Mouse (Mus musculus) CH12.LX (cell line): ENCODE measurements around the gene Kdm8. TPM values are rescaled to one million over a fixed set of nuclear protein-coding genes. Genes with fewer than 3 reads are reported as not detected.
A peak's percentile ranks its signal among the peaks of the same experiment; 100 is the strongest.

ENCODE experiments used
- DNase-seq: peaks from one replicate; pipeline ENCODE4 v3.0.0-alpha.2; 2013; ENCODE audit errors: extremely low read depth
- H3K27ac ChIP-seq: 2 replicates; pipeline ENCODE4 v1.5.1; 2012; ENCODE audit warnings: low read depth, mild to moderate bottlenecking, control low read depth, moderate library complexity; ENCODE audit not compliant: insufficient read depth
- H3K27me3 ChIP-seq: replicated peaks from 2 replicates; pipeline ENCODE3; 2012; ENCODE audit warnings: inconsistent platforms
- H3K36me3 ChIP-seq, 2 experiments: replicated peaks in 1 of 2; 2 replicates each; pipeline versions ENCODE3 to v1.6.1; 2012; ENCODE audit warnings: inconsistent platforms in 1 of 2, low read length in 1 of 2, mild to moderate bottlenecking in 1 of 2, mixed read lengths in 1 of 2, moderate library complexity in 1 of 2; ENCODE audit not compliant: control insufficient read depth in 1 of 2, insufficient read depth in 1 of 2
- H3K4me1 ChIP-seq, 2 experiments: 2 replicates each; pipeline ENCODE4 v1.6.1; 2012; ENCODE audit warnings: inconsistent platforms in 1 of 2, moderate library complexity in 1 of 2; ENCODE audit not compliant: insufficient read depth in 2 of 2, control insufficient read depth in 1 of 2
- H3K4me2 ChIP-seq: 2 replicates; pipeline ENCODE4 v1.6.1; 2012; ENCODE audit warnings: low read depth, mild to moderate bottlenecking, control low read depth; ENCODE audit not compliant: poor library complexity, insufficient read depth, severe bottlenecking
- H3K4me3 ChIP-seq, 3 experiments: fragments of 150-350 bp in 1 of 3; sonication (generic) in 1 of 3; replicated peaks in 1 of 3; 2 replicates each; pipeline versions ENCODE3 to v1.5.1; 2011 to 2012; ENCODE audit warnings: low read depth in 2 of 3, low read length in 2 of 3, mild to moderate bottlenecking in 2 of 3, moderate library complexity in 2 of 3, control low read depth in 1 of 3, improper control_type of control experiment in 1 of 3, inconsistent platforms in 1 of 3, mixed read lengths in 1 of 3; ENCODE audit not compliant: poor library complexity in 1 of 3
- H3K79me2 ChIP-seq: replicated peaks from 2 replicates; pipeline ENCODE4 v1.6.1; 2012; ENCODE audit warnings: mild to moderate bottlenecking, moderate library complexity; ENCODE audit not compliant: control insufficient read depth, poor library complexity, insufficient read depth, severe bottlenecking; ENCODE audit errors: extremely low read depth
- H3K9ac ChIP-seq: 2 replicates; pipeline ENCODE4 v1.6.1; 2012; ENCODE audit warnings: low read depth, mild to moderate bottlenecking, control low read depth, moderate library complexity; ENCODE audit not compliant: insufficient read depth
- H3K9me3 ChIP-seq: replicated peaks from 2 replicates; pipeline ENCODE3; 2012; ENCODE audit warnings: low read length, inconsistent platforms, mixed read lengths
- BHLHE40 ChIP-seq: IDR thresholded peaks from 2 replicates; pipeline ENCODE4 v1.6.1; 2011; ENCODE audit warnings: mild to moderate bottlenecking, low read depth, low read length, improper control_type of control experiment
- CHD1 ChIP-seq: IDR thresholded peaks from 2 replicates; pipeline ENCODE4 v1.6.1; 2012; ENCODE audit warnings: low read depth, low read length, improper control_type of control experiment, inconsistent platforms
- CHD2 ChIP-seq: IDR thresholded peaks from 2 replicates; pipeline ENCODE4 v1.6.1; 2011; ENCODE audit warnings: low read length, improper control_type of control experiment
- CTCF ChIP-seq, 2 experiments: IDR thresholded peaks in 1 of 2; conservative IDR thresholded peaks in 1 of 2; 2 replicates each; pipeline ENCODE4 v1.5.1; 2011 to 2012; ENCODE audit warnings: low read depth in 2 of 2, low read length in 2 of 2, improper control_type of control experiment in 1 of 2, inconsistent platforms in 1 of 2, mild to moderate bottlenecking in 1 of 2, moderate library complexity in 1 of 2
- E2F4 ChIP-seq: IDR thresholded peaks from 2 replicates; pipeline ENCODE4 v1.6.1; 2011; ENCODE audit warnings: low read depth, low read length, improper control_type of control experiment; ENCODE audit not compliant: insufficient replicate concordance
- ELF1 ChIP-seq: IDR thresholded peaks from 2 replicates; pipeline ENCODE4 v1.6.1; 2014; ENCODE audit warnings: low read depth, mild to moderate bottlenecking, inconsistent platforms, low read length, improper control_type of control experiment
- EP300 ChIP-seq: IDR thresholded peaks from 2 replicates; pipeline ENCODE4 v1.6.1; 2011; ENCODE audit warnings: low read length, improper control_type of control experiment
- ETS1 ChIP-seq: conservative IDR thresholded peaks from 2 replicates; pipeline ENCODE4 v1.6.1; 2012; ENCODE audit warnings: low read depth, mild to moderate bottlenecking, inconsistent platforms, low read length, improper control_type of control experiment, moderate library complexity
- HCFC1 ChIP-seq: IDR thresholded peaks from 2 replicates; pipeline ENCODE4 v1.6.1; 2012; ENCODE audit warnings: low read depth, mild to moderate bottlenecking, inconsistent platforms, low read length, improper control_type of control experiment
- IRF4 ChIP-seq: IDR thresholded peaks from 2 replicates; pipeline ENCODE4 v1.6.1; 2014; ENCODE audit warnings: low read depth, mild to moderate bottlenecking, inconsistent platforms, low read length, improper control_type of control experiment
- JUN ChIP-seq: IDR thresholded peaks from 2 replicates; pipeline ENCODE4 v1.6.1; 2011; ENCODE audit warnings: low read depth, mild to moderate bottlenecking, low read length, improper control_type of control experiment, moderate library complexity; ENCODE audit not compliant: insufficient read depth
- JUND ChIP-seq: conservative IDR thresholded peaks from 2 replicates; pipeline ENCODE4 v1.6.1; 2011; ENCODE audit warnings: low read depth, low read length, improper control_type of control experiment
- KAT2A ChIP-seq: IDR thresholded peaks from 2 replicates; pipeline ENCODE4 v1.6.1; 2012; ENCODE audit warnings: low read length, improper control_type of control experiment, inconsistent platforms; ENCODE audit not compliant: insufficient replicate concordance
- MAFK ChIP-seq: IDR thresholded peaks from 2 replicates; pipeline ENCODE4 v1.6.1; 2011; ENCODE audit warnings: low read length, improper control_type of control experiment; ENCODE audit not compliant: insufficient replicate concordance
- MAX ChIP-seq: IDR thresholded peaks from 2 replicates; pipeline ENCODE4 v1.6.1; 2011; ENCODE audit warnings: low read length, improper control_type of control experiment
- MAZ ChIP-seq: IDR thresholded peaks from 2 replicates; pipeline ENCODE4 v1.6.1; 2012; ENCODE audit warnings: low read depth, mild to moderate bottlenecking, inconsistent platforms, low read length, improper control_type of control experiment, moderate library complexity
- MEF2A ChIP-seq: IDR thresholded peaks from 2 replicates; pipeline ENCODE4 v1.6.1; 2014; ENCODE audit warnings: low read depth, mild to moderate bottlenecking, inconsistent platforms, low read length, improper control_type of control experiment, borderline replicate concordance
- MXI1 ChIP-seq: IDR thresholded peaks from 2 replicates; pipeline ENCODE4 v1.6.1; 2011; ENCODE audit warnings: mild to moderate bottlenecking, low read depth, low read length, improper control_type of control experiment
- MYC ChIP-seq: IDR thresholded peaks from 2 replicates; pipeline ENCODE4 v1.6.1; 2011; ENCODE audit warnings: low read depth, mild to moderate bottlenecking, improper control_type of control experiment, low read length
- NELFE ChIP-seq: IDR thresholded peaks from 2 replicates; pipeline ENCODE4 v1.6.1; 2011; ENCODE audit warnings: low read depth, low read length, improper control_type of control experiment
- NRF1 ChIP-seq: IDR thresholded peaks from 2 replicates; pipeline ENCODE4 v1.6.1; 2014; ENCODE audit warnings: low read depth, mild to moderate bottlenecking, inconsistent platforms, low read length, improper control_type of control experiment, moderate library complexity
- PAX5 ChIP-seq: IDR thresholded peaks from 2 replicates; pipeline ENCODE4 v1.6.1; 2012; ENCODE audit warnings: low read length, inconsistent platforms, mixed read lengths
- POLR2A ChIP-seq: IDR thresholded peaks from 2 replicates; pipeline ENCODE4 v1.6.1; 2011; ENCODE audit warnings: low read depth, mild to moderate bottlenecking, improper control_type of control experiment, low read length
- POLR2AphosphoS2 ChIP-seq: IDR thresholded peaks from 2 replicates; pipeline ENCODE4 v1.6.1; 2011; ENCODE audit warnings: low read depth, low read length, improper control_type of control experiment
- RAD21 ChIP-seq: IDR thresholded peaks from 2 replicates; pipeline ENCODE4 v1.6.1; 2011; ENCODE audit warnings: low read depth, mild to moderate bottlenecking, low read length, improper control_type of control experiment, moderate library complexity
- RCOR1 ChIP-seq: conservative IDR thresholded peaks from 2 replicates; pipeline ENCODE4 v1.6.1; 2012; ENCODE audit warnings: low read depth, mild to moderate bottlenecking, inconsistent platforms, low read length, improper control_type of control experiment
- SIN3A ChIP-seq: IDR thresholded peaks from 2 replicates; pipeline ENCODE4 v1.6.1; 2012; ENCODE audit warnings: low read length, improper control_type of control experiment, inconsistent platforms
- SMC3 ChIP-seq: IDR thresholded peaks from 2 replicates; pipeline ENCODE4 v1.6.1; 2011; ENCODE audit warnings: low read depth, low read length, improper control_type of control experiment
- TCF12 ChIP-seq: IDR thresholded peaks from 2 replicates; pipeline ENCODE4 v1.6.1; 2014; ENCODE audit warnings: low read depth, mild to moderate bottlenecking, inconsistent platforms, low read length, improper control_type of control experiment
- USF2 ChIP-seq: conservative IDR thresholded peaks from 2 replicates; pipeline ENCODE4 v1.6.1; 2011; ENCODE audit warnings: low read depth, low read length, improper control_type of control experiment
- ZMIZ1 ChIP-seq: IDR thresholded peaks from 2 replicates; pipeline ENCODE4 v1.6.1; 2012; ENCODE audit warnings: low read depth, mild to moderate bottlenecking, inconsistent platforms, low read length, improper control_type of control experiment
- ZNF384 ChIP-seq: IDR thresholded peaks from 2 replicates; pipeline ENCODE4 v1.6.1; 2012; ENCODE audit warnings: low read depth, low read length, improper control_type of control experiment, inconsistent platforms
- dilution Hi-C: fragments of 300-500 bp; cut with MboI; formaldehyde crosslinking; loops from 2 replicates; pipeline ENCODE4 v1.14.3; 2020; ENCODE audit warnings: low sequenced_read_pairs; ENCODE audit not compliant: extremely low pct_unique_long_range_greater_than_20kb, extremely low pct_ligation_motif_present
- in situ Hi-C: fragments of 300-500 bp; cut with MboI; formaldehyde crosslinking; loops from 3 replicates; pipeline ENCODE4 v1.14.3; 2019; ENCODE audit warnings: low sequenced_read_pairs, low pct_ligation_motif_present, low pct_unique_long_range_greater_than_20kb, mixed read lengths
- polyA plus RNA-seq: library from polyadenylated mRNA; unstranded; fragments of >175 nt; gene quantifications from 2 replicates; pipeline ENCODE4 v1.2.1, GENCODE M21; 2012; ENCODE audit warnings: low read depth; ENCODE audit not compliant: insufficient read length
- total RNA-seq, 2 experiments: library from RNA; depleted of rRNA; stranded (reverse); fragments of 300-350 nt in 1 of 2; fragments of >200 nt in 1 of 2; gene quantifications; 2 replicates each; pipeline ENCODE4 v1.2.3; 2012 to 2014

The Kdm8 gene
- total and polyA plus RNA-seq, 3 experiments, result 5.0 to 8.7 (median 6.6) TPM

- no peak overlapping the region for H3K4me2 ChIP-seq
- H3K4me1 ChIP-seq, result peaks cover 10 to 60% of the 10 kb centered on the region in 2 experiments; a peak in 3 of 4 replicates
- no peak overlapping the region for H3K27ac ChIP-seq
- peak; percentile 35 for DNase-seq
- peaks cover 48 to 82% of the 10 kb centered on the region in 2 experiments for H3K36me3 ChIP-seq
- in situ Hi-C loops (no loop called here), dilution Hi-C loops (no loop called here)
- no peaks in the 10 kb centered on the region for H3K9me3 ChIP-seq
- no peak overlapping the region for H3K9ac ChIP-seq
- TF ChIP-seq MXI1 (no peak), ZNF384 (no peak), MEF2A (no peak), JUND (no peak), SMC3 (no peak), CHD2 (no peak), NELFE (no peak), TCF12 (no peak), RAD21 (no peak), KAT2A (no peak)
- no peaks in the 10 kb centered on the region for H3K27me3 ChIP-seq
- H3K4me3 ChIP-seq, result no peak overlapping the region
- no peaks in the 10 kb centered on the region for H3K79me2 ChIP-seq
Measured at GRCm38 (mm10) chr7:125470901-125471300, 26.4 kb downstream of the Kdm8 start.

- dilution Hi-C loops, result no loop called here
- Histone ChIP-seq H3K27ac (no peak overlapping the region), H3K36me3 (peaks cover 35 to 73% of the 10 kb centered on the region in 2 experiments), H3K9me3 (no peaks in the 10 kb centered on the region), H3K9ac (no peak overlapping the region), H3K79me2 (no peaks in the 10 kb centered on the region), H3K4me2 (peak overlapping the region; percentile 13; the same call in 1 of the 2 replicates)
- peak; percentile 45; the same call in 1 of the 2 replicates for TF ChIP-seq BHLHE40
- no peak for TF ChIP-seq E2F4
- TF ChIP-seq MYC, result 0 out of 2 replicates have a peak, but pooled peaks have one; percentile 23
- no peak for TF ChIP-seq IRF4
- TF ChIP-seq RAD21, result peak; percentile 72
- TF ChIP-seq NRF1, result no peak
- TF ChIP-seq RCOR1, result no peak
- no peak for TF ChIP-seq JUND
- TF ChIP-seq MAFK, result no peak
- TF ChIP-seq ZMIZ1, result no peak
- TF ChIP-seq JUN, result no peak
- no peak for TF ChIP-seq EP300
- TF ChIP-seq SIN3A, result no peak
- TF ChIP-seq USF2, result no peak
- no peak for TF ChIP-seq ZNF384
- peak; percentile 81 for TF ChIP-seq SMC3
- no peak for TF ChIP-seq POLR2A
- TF ChIP-seq MXI1, result no peak
- no peak for TF ChIP-seq MAZ
- no peak for TF ChIP-seq TCF12
- no peak for TF ChIP-seq POLR2AphosphoS2
- no peak for TF ChIP-seq ELF1
- peak; percentile 85 to 88 for TF ChIP-seq CTCF (conservative IDR thresholded peaks at IDR 0.05 in 1 of 2, IDR thresholded peaks at IDR 0.05 in 1 of 2; ENCODE audit: low read depth in 2 of 2, low read length in 2 of 2)
- TF ChIP-seq HCFC1, result no peak
- no peak for TF ChIP-seq PAX5
- TF ChIP-seq MAX, result no peak
- no peak for TF ChIP-seq ETS1
- TF ChIP-seq CHD1, result no peak
- TF ChIP-seq, all 38 proteins: peak for 5
- Histone ChIP-seq H3K4me3 (no peak overlapping the region), H3K4me1 (peaks cover 13 to 72% of the 10 kb centered on the region in 2 experiments), H3K27me3 (no peaks in the 10 kb centered on the region)
- in situ Hi-C loops, result no loop called here
- peak; percentile 79 for DNase-seq
Measured at GRCm38 (mm10) chr7:125471991-125472741, 27.7 kb downstream of the Kdm8 start.
